Mouse (Mus musculus) retina, embryonic 14.5 days (tissue): ENCODE measurements at regions not wholly inside any gene's neighbourhood (a gene's known extent, or its start where the extent isn't known, plus 50 kb on each side); places are given as distances from the start of the nearest gene placed in this dataset.
A peak's percentile ranks its signal among the peaks of the same experiment; 100 is the strongest.

Experiments used
- DNase-seq: peaks from one replicate; pipeline ENCODE4 v3.0.0-alpha.2; 2015; ENCODE audit warnings: low spot score

- DNase-seq, result no peak
Observed at GRCm38 (mm10) chr9:23127338-23128017, 95.4 kb upstream of the Bmper start.

- DNase-seq, result no peak
Observed at GRCm38 (mm10) chr9:23128018-23128369, 94.9 kb upstream of the Bmper start.

DNA sequence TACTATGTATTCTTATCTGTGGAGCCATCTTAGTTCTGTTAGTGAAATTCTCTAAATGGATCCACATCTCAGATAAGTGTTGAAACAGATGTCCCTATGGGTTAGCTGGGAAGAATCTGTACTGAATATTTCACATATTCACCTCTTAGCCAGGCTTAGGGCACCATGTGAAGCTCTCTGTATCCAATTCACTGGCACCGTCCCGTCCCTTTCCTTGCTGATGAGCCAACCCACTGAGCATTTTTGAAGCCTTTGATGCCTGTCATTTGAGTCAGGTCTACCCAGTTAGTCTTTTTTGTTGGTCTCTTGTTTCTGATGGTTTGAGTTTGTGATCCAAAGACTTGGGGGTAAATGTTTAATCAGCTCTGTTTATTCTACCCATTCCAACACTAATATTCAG lies 88.9 kb upstream of the Bmper start:
- no peak for DNase-seq

DNA sequence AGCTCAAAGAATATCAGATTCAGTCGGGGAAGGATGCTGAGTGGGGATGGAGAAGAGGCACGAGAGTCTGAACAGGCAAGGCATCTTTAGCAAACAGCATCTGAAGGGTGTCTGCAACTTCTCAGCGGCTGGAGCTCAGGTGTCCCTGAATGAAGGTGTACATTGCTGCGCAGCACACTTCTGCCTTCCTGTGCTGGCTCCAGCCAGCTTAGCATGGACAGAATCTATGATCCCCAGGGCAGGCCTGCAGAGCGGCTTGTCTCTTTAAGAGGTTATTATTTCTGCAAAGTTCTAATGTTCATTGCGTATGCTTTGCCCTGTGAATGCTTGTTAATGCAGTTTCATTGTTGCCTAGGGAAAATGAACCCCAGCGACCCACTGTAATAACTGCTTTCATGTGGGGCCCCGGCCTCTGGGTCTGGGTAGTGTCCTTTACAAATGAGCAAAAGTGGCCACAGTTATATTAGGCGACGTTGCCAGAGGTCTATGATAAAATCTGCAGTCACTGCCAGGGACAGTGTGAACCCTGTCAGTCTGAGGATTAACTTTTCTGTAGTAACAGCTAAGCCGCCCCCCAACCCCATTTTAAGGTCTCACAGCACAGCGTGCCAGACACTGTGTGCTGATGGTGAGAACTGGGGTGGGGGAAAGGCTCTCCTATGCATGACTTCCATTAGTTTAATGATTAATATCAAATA lies 88.3 kb upstream of the Bmper start:
- DNase-seq, result no peak

- DNase-seq, result no peak
Observed at GRCm38 (mm10) chr9:23136511-23136910, 86.4 kb upstream of the Bmper start.

- DNase-seq, result no peak
Observed at GRCm38 (mm10) chr9:23137682-23138210, 85.1 kb upstream of the Bmper start.

DNA sequence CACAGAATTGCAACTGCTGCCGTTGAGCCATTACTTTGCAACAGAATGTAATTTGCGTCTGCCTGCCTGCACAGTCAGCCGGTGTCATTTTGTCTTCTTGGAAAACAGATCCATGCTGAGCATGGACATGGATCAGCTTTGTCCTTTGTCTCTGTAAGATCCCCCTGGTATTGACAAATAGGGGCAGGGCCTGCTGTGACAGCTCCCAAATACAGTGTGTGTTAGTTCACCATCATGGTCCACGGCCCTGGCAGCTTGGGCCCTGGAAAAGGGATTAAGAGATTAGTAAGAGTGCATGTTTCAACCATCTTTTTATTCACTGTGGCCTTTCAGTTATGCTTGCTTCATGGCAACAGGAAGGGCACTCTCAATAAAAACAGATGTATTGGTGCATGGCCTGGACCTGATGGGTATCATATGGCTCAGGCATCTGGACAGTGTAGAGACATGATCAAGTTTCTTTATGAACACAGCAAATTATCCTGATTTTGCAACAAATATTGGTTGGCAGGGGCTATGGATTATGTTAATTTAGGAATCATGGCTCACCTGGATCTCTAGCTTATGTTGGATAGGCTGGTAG lies 83.2 kb upstream of the Bmper start:
- DNase-seq, result peak; percentile 11

DNA sequence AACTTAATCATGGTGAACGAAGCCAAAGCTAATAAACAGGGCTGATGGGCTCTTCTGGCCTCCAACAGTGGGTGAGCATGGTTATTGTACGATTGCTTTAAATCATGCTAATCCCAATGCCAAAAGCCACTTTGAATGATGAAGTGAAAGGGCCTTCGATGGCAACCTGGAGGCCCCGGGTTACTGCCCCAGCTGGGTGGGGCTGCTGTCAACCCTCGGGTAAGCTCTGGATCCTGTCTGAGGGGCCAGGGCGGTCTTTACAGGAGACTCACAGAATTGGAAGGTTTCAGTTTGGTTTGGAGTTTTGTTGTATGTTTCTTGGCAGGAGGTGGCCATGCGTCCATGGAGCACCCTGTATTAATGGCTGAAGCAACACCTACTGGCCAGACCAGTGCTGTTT lies 78.6 kb upstream of the Bmper start:
- no peak for DNase-seq

DNA sequence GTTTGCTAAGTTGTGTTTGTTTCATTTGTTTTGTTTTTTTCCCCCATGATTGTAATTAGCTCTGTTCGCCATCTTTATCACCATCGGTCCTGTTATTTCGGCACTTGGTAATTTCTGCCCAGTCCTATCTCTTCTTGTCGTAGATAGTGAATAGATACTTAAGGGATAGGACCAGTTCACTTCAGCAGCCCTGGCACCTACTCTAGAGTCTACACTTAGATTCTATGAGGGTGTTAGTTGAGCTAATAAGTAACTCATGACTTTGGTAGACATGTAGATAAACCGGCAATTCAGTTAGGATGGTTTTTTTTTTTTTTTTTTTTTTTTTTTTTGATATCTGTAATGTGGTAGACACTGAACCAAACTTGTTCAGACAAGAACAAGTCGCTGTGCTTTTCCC lies 72.5 kb upstream of the Bmper start:
- no peak for DNase-seq

GRCm38 (mm10) chr9:23150874-23151273 lies 72.0 kb upstream of the Bmper start:
- DNase-seq, result no peak

DNA sequence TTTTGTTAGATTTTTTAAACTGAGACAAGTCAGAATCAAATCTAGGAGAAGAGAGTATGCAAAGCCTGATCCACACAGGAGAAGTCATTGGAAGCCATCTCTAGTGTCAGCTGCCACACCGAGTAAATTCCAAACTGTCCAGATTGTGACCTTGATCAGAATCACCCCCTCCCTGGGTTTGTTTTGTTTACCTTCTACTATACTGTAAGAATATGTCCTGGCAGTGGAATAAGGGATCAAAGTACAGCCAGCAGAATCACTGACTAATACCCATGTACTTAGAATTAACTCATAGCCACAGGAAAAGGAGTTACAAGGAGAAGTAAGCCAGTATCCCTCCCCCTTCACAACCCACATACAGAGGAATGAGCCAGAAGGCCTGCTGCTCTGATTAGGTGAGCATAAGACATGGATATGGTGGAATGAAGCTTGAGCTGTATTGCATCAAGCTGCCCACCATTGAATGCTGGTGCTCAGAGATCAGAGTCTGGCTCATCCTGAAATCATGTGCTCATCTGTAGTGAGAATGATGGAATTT lies 70.9 kb upstream of the Bmper start:
- no peak for DNase-seq

DNA sequence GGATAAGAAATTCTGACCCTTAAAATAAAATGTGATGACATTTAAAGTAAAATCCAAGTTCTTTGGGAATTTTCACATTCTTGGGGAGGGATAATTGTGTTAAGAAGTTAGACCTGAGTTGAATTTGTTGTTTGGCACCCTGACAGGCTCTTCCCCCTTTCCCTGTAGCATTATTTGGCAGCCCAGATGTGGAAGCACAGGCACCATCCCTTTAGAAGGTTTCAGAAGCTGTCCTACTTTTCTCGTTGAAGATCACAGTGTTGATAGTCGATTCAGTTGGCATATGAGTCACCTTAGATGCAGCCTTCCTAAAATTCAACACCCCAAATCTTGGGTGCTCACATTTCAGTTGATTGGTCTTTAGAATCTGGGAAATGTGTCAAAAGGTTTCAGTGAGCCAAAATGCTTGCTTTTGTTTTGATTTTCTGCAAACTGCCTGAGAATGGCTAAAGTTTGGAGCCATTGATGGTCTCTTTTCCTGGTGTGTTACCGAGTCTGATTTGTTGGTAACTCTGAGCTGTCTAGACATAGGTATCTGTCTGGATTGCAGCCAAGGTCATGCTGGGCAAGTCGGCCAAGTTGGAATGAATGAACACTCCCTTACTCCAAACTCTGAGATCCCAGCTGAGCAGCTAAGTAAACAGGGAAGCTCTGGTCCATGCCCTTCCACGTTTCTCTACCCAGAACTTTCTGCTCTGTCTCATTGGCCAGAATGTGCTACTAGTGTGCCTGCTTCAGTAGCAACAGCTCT lies 65.9 kb upstream of the Bmper start:
- DNase-seq, result no peak

- no peak for DNase-seq
Observed at GRCm38 (mm10) chr9:23158499-23158898, 64.4 kb upstream of the Bmper start.

DNA sequence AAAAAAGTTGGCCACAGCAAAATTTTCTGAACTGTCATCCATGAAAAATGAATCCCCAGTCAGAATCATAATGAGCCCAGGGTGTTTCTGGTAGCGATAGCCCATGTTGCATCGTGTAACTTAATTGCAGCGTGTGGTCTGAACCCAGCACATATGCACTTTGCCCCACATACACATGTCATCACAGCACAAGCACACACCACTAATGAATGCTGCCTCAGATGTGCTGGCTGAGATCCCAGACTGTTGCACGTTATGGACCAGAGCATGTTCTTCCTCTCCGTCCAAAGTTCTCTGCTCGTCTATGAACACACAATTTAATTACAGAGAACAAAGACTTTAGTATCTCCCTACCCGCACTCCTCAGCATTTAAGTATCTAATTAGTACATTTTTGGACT lies 61.5 kb upstream of the Bmper start:
- DNase-seq, result no peak

DNA sequence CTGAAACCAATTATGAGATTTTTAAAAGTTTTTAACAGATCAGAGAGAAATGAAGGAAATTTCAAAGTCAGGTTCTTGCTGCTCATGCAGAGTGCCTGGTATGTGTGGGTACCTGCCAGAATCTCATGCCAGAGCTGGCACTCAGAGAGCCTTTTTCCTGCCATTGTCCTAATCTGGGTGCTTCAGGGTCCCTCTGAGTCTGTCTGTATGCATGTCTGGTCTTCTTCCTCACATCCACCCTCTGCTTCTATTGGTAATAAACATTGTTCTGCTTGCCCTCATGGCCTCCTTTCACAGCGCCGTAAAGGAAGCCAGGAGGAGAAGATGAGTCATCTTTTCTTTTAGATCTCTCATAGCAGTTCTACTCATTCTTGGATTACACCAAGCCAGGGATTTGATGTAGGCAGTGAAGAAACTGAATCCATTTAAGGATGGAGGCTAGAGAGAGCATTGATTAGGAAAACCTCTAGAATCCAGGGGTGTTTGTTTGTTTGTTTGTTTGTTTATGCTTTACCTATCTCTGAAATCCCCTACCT lies 55.8 kb upstream of the Bmper start:
- DNase-seq, result no peak

DNA sequence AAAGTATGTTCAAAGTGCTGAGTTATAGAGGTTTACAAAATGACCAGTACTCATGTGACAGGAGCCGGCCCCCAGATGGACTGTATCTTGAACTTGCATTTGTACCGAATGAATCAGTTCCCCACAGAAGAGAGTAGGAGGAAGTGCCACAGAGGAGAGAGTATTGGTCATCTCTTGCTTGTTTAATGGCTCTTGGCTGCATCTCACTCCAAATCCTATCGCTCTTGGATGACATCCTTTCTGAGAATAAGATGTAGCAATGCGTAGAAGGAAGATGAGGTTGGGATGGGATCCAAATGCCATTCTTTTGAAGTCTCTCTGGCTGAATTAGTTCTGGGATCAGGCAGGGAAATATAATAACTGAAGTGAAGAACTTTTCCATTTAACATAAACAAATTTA lies 55.2 kb upstream of the Bmper start:
- DNase-seq, result no peak

- DNase-seq, result no peak
Observed at GRCm38 (mm10) chr9:23168149-23168548, 54.7 kb upstream of the Bmper start.

GRCm38 (mm10) chr9:23171361-23171760 lies 51.5 kb upstream of the Bmper start:
- no peak for DNase-seq
